Mouse (Mus musculus) leukemia stem cell, adult 10-12 weeks (primary cell): ENCODE measurements around the gene BC048507. TPM values are rescaled to one million over a fixed set of nuclear protein-coding genes. Genes with fewer than 3 reads are reported as not detected.

Experiments used
- polyA plus RNA-seq: library from polyadenylated mRNA; stranded (reverse); fragments of >175 nt; gene quantifications from 2 replicates; pipeline ENCODE4 v1.2.3, GENCODE M21; 2012; ENCODE audit warnings: low replicate concordance

BC048507 gene
- polyA plus RNA-seq, result not detected in 2 replicates

DNA sequence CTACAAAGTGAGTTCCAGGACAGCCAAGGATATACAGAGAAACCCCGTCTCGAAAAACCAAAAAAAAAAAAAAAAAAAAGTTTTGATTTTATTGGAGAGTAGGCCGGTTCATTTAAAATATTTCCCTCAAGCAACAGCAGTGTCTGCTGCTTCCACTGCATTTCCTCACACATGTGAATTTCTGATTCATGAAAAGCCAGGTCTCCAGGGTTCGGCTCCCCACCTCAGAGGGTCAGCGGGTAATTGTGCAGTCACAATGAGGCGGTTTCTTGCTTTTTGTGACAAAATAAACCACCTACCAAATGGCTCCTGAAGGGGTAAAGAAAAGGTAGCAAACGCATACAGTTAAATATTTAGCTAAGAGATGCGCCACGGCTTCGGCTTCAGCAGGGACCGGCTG lies at the start of gene BC048507:
BC048507 (plus strand) TSS at position 301 of the 400 bp plus-strand sequence.

DNA sequence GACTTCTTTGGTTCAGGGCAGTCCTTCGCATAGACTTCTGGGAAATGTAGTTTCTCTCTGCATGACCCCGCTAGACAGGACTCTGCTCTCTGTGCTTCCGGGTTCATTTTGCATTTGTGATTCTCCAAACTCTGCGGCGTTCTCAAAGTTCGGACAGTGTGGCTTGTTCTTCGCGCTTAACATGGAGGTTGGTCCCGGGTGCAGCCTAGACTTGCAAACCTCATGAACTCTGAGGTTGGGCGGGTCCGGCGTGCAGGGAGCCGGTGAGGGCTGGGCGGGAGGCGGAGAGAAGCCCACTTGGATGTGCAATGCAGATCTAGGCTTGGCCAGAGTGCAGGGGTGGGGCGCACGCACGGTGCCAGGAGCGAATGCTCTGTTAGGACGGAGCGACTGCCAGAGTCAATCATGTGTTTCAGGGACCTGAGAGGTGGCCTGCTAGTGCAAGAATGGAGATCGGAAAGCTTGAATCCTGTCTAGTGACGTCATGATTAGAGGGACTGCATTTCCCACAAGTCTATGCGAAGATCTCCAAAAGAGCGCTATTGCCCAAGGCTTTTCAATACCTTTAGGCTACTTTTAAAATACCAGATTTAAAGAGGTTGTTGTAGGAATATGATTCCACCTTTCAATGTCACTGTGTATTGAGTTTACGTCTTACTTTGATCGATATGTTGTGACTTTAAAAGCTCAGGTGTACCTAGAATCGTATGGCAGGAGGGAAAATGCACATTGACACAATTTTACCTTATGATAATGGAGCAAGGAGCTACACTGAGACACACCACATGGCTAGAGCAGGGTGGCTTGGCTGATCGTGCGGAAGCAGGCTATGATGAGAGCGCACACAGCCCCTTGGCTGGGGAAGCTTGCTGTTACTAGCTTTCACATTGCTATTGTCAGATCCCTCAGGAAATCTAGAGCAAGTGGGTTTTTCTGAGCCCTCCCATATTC lies 49.1 kb upstream of the BC048507 start, which contains the start of gene Zfp273:
Zfp273 (plus strand) TSS at position 31 of the 951 bp plus-strand sequence.

DNA sequence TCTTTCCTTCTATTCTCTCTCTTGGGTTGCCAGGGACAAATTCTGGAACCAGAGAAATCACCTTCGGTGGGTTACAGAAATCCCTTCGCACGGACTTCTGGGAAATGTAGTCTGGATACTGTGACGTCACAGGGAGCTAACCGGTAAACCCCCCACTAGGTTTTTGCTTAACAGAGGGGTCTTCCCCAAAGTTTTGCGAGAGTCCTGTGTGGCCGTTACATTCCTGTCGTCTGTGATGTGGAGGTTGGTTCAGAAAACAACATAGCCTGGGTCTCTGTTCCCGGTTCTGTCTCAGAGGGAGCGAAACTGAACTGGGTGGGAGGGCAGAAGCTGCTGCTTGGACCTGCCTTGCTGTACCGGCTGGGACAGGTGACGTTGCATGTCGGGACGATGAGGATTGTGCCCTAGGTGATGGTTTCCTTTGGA lies 32.2 kb upstream of the BC048507 start, which contains the start of gene Gm10037:
Gm10037 (plus strand) TSS at position 196 of the 426 bp plus-strand sequence.

Other genes starting within 250 kb of the BC048507 start
- gene Gm49345, start 225.6 kb upstream of the BC048507 start, polyA plus RNA-seq, result not detected in 2 replicates
- gene Zfp729a, start 225.5 kb upstream of the BC048507 start, polyA plus RNA-seq, result 0.11 and 0.27 TPM in 2 replicates
- gene Zfp738, start 176.3 kb upstream of the BC048507 start, polyA plus RNA-seq, result 0.06 and 1.4 TPM in 2 replicates
- 0.15 and 0.76 TPM in 2 replicates for gene Zfp65, start 134.2 kb upstream of the BC048507 start, polyA plus RNA-seq
- gene Zfp85, start 108.1 kb upstream of the BC048507 start, polyA plus RNA-seq, result 0.36 TPM in 1 of 2 replicates, not detected in the other
- gene Zfp493, start 83.6 kb upstream of the BC048507 start, polyA plus RNA-seq, result not detected in 2 replicates
- 0.15 TPM in 1 of 2 replicates, not detected in the other for gene Zfp273, start 49.6 kb upstream of the BC048507 start, polyA plus RNA-seq
- not detected in 2 replicates for gene Gm10037, start 32.2 kb upstream of the BC048507 start, polyA plus RNA-seq